Mouse (Mus musculus) stomach, embryonic 15.5 days (tissue): Measurements from ENCODE around the gene Crxos. TPM values are rescaled to one million over a fixed set of nuclear protein-coding genes. Genes with fewer than 3 reads are reported as not detected.

Experiments
- ATAC-seq: fragments of 200-750 bp; cut with Nextera tagmentation; 2 replicates; pipeline ENCODE4 v1.8.0; 2017; ENCODE audit warnings: low read depth, moderate number of reproducible peaks, moderate TSS enrichment; ENCODE audit not compliant: insufficient read depth, low FRiP score
- H3K27ac ChIP-seq: fragments of 300-500 bp; sonication (generic); 2 replicates; pipeline ENCODE4 v1.5.1; 2015; ENCODE audit warnings: mild to moderate bottlenecking, inconsistent platforms
- H3K27me3 ChIP-seq: fragments of 300-500 bp; sonication (generic); replicated peaks from 2 replicates; pipeline ENCODE4 v1.6.1; 2015; ENCODE audit warnings: inconsistent platforms
- H3K36me3 ChIP-seq: fragments of 300-500 bp; sonication (generic); 2 replicates; pipeline ENCODE4 v1.6.1; 2015; ENCODE audit warnings: inconsistent platforms
- H3K4me1 ChIP-seq: fragments of 300-500 bp; sonication (generic); 2 replicates; pipeline ENCODE4 v1.6.1; 2015; ENCODE audit warnings: inconsistent platforms
- H3K4me2 ChIP-seq: fragments of 300-500 bp; sonication (generic); 2 replicates; pipeline ENCODE4 v1.6.1; 2015; ENCODE audit warnings: mild to moderate bottlenecking, inconsistent platforms
- H3K4me3 ChIP-seq: fragments of 300-500 bp; sonication (generic); replicated peaks from 2 replicates; pipeline ENCODE4 v1.5.1; 2015; ENCODE audit warnings: inconsistent platforms
- H3K9ac ChIP-seq: fragments of 300-500 bp; sonication (generic); 2 replicates; pipeline ENCODE4 v1.6.1; 2015; ENCODE audit warnings: inconsistent platforms
- H3K9me3 ChIP-seq: fragments of 300-500 bp; sonication (generic); 2 replicates; pipeline ENCODE4 v1.6.1; 2016; ENCODE audit warnings: inconsistent platforms
- WGBS: fragments of 180-500 bp; shearing (Covaris S2); methylation state at CpG from one replicate; pipeline ENCODE4 v1.1.7; 2015; 5-methylcytosine and 5-hydroxymethylcytosine counted together
- polyA plus RNA-seq: library from polyadenylated mRNA; unstranded; fragments of >200 nt; fragmentation: Nextera tagmentation; extraction: Ambion mirVana; gene quantifications from 2 replicates; pipeline ENCODE4 v1.2.1, GENCODE M21; 2015

Gene Crxos
- polyA plus RNA-seq, 1 experiment from 2014 or later, result not detected

- Histone ChIP-seq H3K4me1 (peaks cover 15% of the 10 kb centered on the region), H3K27me3 (no peaks in the 10 kb centered on the region), H3K4me3 (peak within 1 kb of the TSS; percentile 81), H3K9ac (peak within 1 kb of the TSS; percentile 73), H3K36me3 (peaks cover 23% of the 10 kb centered on the region), H3K27ac (peak within 1 kb of the TSS; percentile 85), H3K4me2 (peak within 1 kb of the TSS; percentile 70), H3K9me3 (no peaks in the 10 kb centered on the region)
- under 1% methylated on average over 33 of the region's 33 CpGs for WGBS
- peak; percentile 95 for ATAC-seq
Measured at GRCm38 (mm10) chr7:15922220-15922773, 39.9 kb downstream of the Crxos start, which contains the start of gene Selenow. Selenow (minus strand) TSS chr7:15922402.

- H3K27me3 ChIP-seq, result no peaks in the 10 kb centered on the region
- H3K4me1 ChIP-seq, result no peaks in the 10 kb centered on the region
- no peak overlapping the region for H3K9ac ChIP-seq
- H3K27ac ChIP-seq, result no peak overlapping the region
- no peaks in the 10 kb centered on the region for H3K9me3 ChIP-seq
- no peak overlapping the region for H3K4me3 ChIP-seq
- H3K4me2 ChIP-seq, result no peak overlapping the region
- ATAC-seq, result peak; percentile 48; the same call in 1 of the 2 replicates
- 28% methylated on average over 4 of the region's 4 CpGs for WGBS
- H3K36me3 ChIP-seq, result no peaks in the 10 kb centered on the region
Measured at GRCm38 (mm10) chr7:15929910-15930309, 47.5 kb downstream of the Crxos start.

GRCm38 (mm10) chr7:15930543-15930942 is 48.1 kb downstream of the Crxos start:
- Histone ChIP-seq H3K9ac (no peak overlapping the region), H3K36me3 (no peaks in the 10 kb centered on the region)
- WGBS, result 65% methylated on average over 2 of the region's 2 CpGs

GRCm38 (mm10) chr7:15931635-15932034 is 49.2 kb downstream of the Crxos start:
- H3K27ac ChIP-seq, result no peak overlapping the region
- no peaks in the 10 kb centered on the region for H3K4me1 ChIP-seq
- H3K9ac ChIP-seq, result no peak overlapping the region
- WGBS, result 63% methylated on average over 3 of the region's 3 CpGs
- H3K36me3 ChIP-seq, result 0 out of 2 replicates have a peak, but pooled peaks cover 6% of the 10 kb centered on the region
- H3K9me3 ChIP-seq, result no peaks in the 10 kb centered on the region
- no peak overlapping the region for H3K4me3 ChIP-seq
- no peaks in the 10 kb centered on the region for H3K27me3 ChIP-seq
- no peak for ATAC-seq
- H3K4me2 ChIP-seq, result no peak overlapping the region

More at GRCm38 (mm10) chr7:15930543-15930942, 48.1 kb downstream of the Crxos start:
- H3K4me2 ChIP-seq, result no peak overlapping the region
- H3K27me3 ChIP-seq, result no peaks in the 10 kb centered on the region
- H3K4me3 ChIP-seq, result no peak overlapping the region
- H3K4me1 ChIP-seq, result no peaks in the 10 kb centered on the region
- no peak overlapping the region for H3K27ac ChIP-seq
- H3K9me3 ChIP-seq, result no peaks in the 10 kb centered on the region
- no peak for ATAC-seq

GRCm38 (mm10) chr7:15933437-15934359 is 51.3 kb downstream of the Crxos start:
- no peak overlapping the region for H3K4me3 ChIP-seq
- H3K27me3 ChIP-seq, result no peaks in the 10 kb centered on the region
- H3K4me1 ChIP-seq, result no peaks in the 10 kb centered on the region
- peaks cover 25% of the 10 kb centered on the region for H3K36me3 ChIP-seq
- H3K27ac ChIP-seq, result 0 out of 2 replicates have a peak overlapping the region, but pooled peaks have one; percentile 12
- 39% methylated on average over 16 of the region's 16 CpGs for WGBS
- H3K9ac ChIP-seq, result no peak overlapping the region
- H3K4me2 ChIP-seq, result no peak overlapping the region
- no peaks in the 10 kb centered on the region for H3K9me3 ChIP-seq
- ATAC-seq, result 0 out of 2 replicates have a peak, but pooled peaks have one; percentile 42

GRCm38 (mm10) chr7:15937491-15937890 is 55.1 kb downstream of the Crxos start:
- Histone ChIP-seq H3K36me3 (peaks cover 61% of the 10 kb centered on the region), H3K4me3 (no peak overlapping the region)

GRCm38 (mm10) chr7:15938621-15939020 is 56.2 kb downstream of the Crxos start:
- ATAC-seq, result no peak
- Histone ChIP-seq H3K4me3 (no peak overlapping the region), H3K9ac (no peak overlapping the region), H3K27me3 (no peaks in the 10 kb centered on the region), H3K4me1 (no peaks in the 10 kb centered on the region), H3K9me3 (no peaks in the 10 kb centered on the region), H3K36me3 (peaks cover 72% of the 10 kb centered on the region), H3K4me2 (no peak overlapping the region), H3K27ac (no peak overlapping the region)
- 96% methylated on average over 3 of the region's 3 CpGs for WGBS

More at GRCm38 (mm10) chr7:15937491-15937890, 55.1 kb downstream of the Crxos start:
- no peak for ATAC-seq
- Histone ChIP-seq H3K27me3 (no peaks in the 10 kb centered on the region), H3K4me2 (no peak overlapping the region), H3K4me1 (no peaks in the 10 kb centered on the region), H3K9me3 (no peaks in the 10 kb centered on the region), H3K27ac (no peak overlapping the region), H3K9ac (no peak overlapping the region)
- 82% methylated on average over 5 of the region's 5 CpGs for whole genome bisulfite sequencing

- Histone ChIP-seq H3K4me3 (0 out of 2 replicates have a peak overlapping the region, but pooled peaks have one; percentile 3), H3K4me2 (peak overlapping the region; percentile 16; the same call in 1 of the 2 replicates), H3K4me1 (peaks cover 33% of the 10 kb centered on the region), H3K36me3 (peaks cover 50% of the 10 kb centered on the region), H3K9ac (no peak overlapping the region), H3K9me3 (no peaks in the 10 kb centered on the region), H3K27me3 (no peaks in the 10 kb centered on the region), H3K27ac (0 out of 2 replicates have a peak overlapping the region, but pooled peaks have one; percentile 54)
- WGBS, result 69% methylated on average over 1 of the region's 1 CpGs
- ATAC-seq, result no peak
Measured at GRCm38 (mm10) chr7:15944311-15944710, 61.9 kb downstream of the Crxos start.

- Histone ChIP-seq H3K36me3 (peaks cover 45% of the 10 kb centered on the region), H3K27me3 (no peaks in the 10 kb centered on the region), H3K4me3 (peak overlapping the region; percentile 88), H3K9ac (peak overlapping the region; percentile 78), H3K27ac (peak overlapping the region; percentile 98), H3K4me1 (peaks cover 36% of the 10 kb centered on the region), H3K9me3 (no peaks in the 10 kb centered on the region), H3K4me2 (peak overlapping the region; percentile 75)
- WGBS, result 6% methylated on average over 8 of the region's 8 CpGs
- no peak for ATAC-seq
Measured at GRCm38 (mm10) chr7:15945211-15945610, 62.8 kb downstream of the Crxos start.

- 1% methylated on average over 59 of the region's 59 CpGs for WGBS
- peak within 1 kb of the TSS; percentile 98 for H3K27ac ChIP-seq
- no peaks in the 10 kb centered on the region for H3K27me3 ChIP-seq
- H3K9me3 ChIP-seq, result no peaks in the 10 kb centered on the region
- peaks cover 38% of the 10 kb centered on the region for H3K36me3 ChIP-seq
- peak; percentile 86 for ATAC-seq
- peak within 1 kb of the TSS; percentile 75 for H3K4me2 ChIP-seq
- peak within 1 kb of the TSS; percentile 88 for H3K4me3 ChIP-seq
- H3K4me1 ChIP-seq, result peaks cover 36% of the 10 kb centered on the region
- peak within 1 kb of the TSS; percentile 78 for H3K9ac ChIP-seq
Measured at GRCm38 (mm10) chr7:15945721-15946536, 63.5 kb downstream of the Crxos start, which contains the start of gene Nop53. Nop53 (minus strand) TSS chr7:15946074.

- peaks cover 36% of the 10 kb centered on the region for H3K4me1 ChIP-seq
- no peak overlapping the region for H3K9ac ChIP-seq
- peak overlapping the region; percentile 62 for H3K4me2 ChIP-seq
- WGBS, result 38% methylated on average over 4 of the region's 4 CpGs
- H3K27ac ChIP-seq, result peak overlapping the region; percentile 77
- no peaks in the 10 kb centered on the region for H3K27me3 ChIP-seq
- no peak for ATAC-seq
- peaks cover 30% of the 10 kb centered on the region for H3K36me3 ChIP-seq
- no peaks in the 10 kb centered on the region for H3K9me3 ChIP-seq
- no peak overlapping the region for H3K4me3 ChIP-seq
Measured at GRCm38 (mm10) chr7:15947653-15948260, 65.3 kb downstream of the Crxos start.
